In the genomic region with DNA sequence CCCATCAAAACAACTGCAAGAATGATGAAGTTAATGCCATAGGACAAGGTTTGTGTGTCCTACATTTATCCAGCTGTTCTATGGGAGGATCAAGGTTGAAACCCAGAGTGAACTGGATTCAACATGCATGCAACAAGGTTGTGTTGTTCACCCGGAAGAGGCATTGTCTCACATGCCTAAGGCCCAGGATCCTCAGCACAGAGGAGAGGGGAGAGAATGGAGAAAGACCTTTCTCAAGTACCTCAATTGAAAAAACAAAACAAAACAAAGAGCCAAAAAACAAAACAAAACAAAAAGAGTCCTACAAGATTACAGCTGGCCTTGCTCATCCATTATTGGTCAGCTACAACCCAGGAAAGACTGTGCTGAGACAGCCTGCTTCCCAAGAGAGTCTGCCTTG, we compare ENCODE assay signal across 23 mouse cellular contexts. TPM values are rescaled to one million over a fixed set of nuclear protein-coding genes. Genes with fewer than 3 reads are reported as not detected.
"Had no signal": no experiment of that assay in that cellular context is flagged by ENCODE, and none has a peak within 500 bp of the region (broad histone marks: within the 10 kb centered on the region; RNA-seq: fewer than 3 reads in every experiment).

No protein-coding gene starts in this region.

- H3K9ac ChIP-seq: lung, embryonic 14.5 days; midbrain, embryonic 12.5 days; neural tube, embryonic 13.5 days; neural tube, embryonic 15.5 days; stomach, embryonic 15.5 days had no signal

- H3K36me3 ChIP-seq: midbrain, embryonic 10.5 days; midbrain, embryonic 12.5 days; neural tube, embryonic 13.5 days; neural tube, embryonic 15.5 days; stomach, embryonic 15.5 days had no signal

- H3K27me3 ChIP-seq: midbrain, embryonic 12.5 days; neural tube, embryonic 13.5 days; neural tube, embryonic 15.5 days; stomach, embryonic 15.5 days had no signal

- H3K9me3 ChIP-seq: neural tube, embryonic 13.5 days; neural tube, embryonic 15.5 days; stomach, embryonic 15.5 days had no signal

- DNase-seq: lung, adult 18-20 months; lung, postnatal 10 days; lung, postnatal 4 days; midbrain, embryonic 14.5 days; retina, postnatal 1 day; right cerebral cortex, adult 18-20 months; right cerebral cortex, postnatal 25 days; right cerebral cortex, postnatal 4 days; thymus, adult 2 months; thymus, postnatal 25 days; thymus, postnatal 4 days had no signal

- H3K4me3 ChIP-seq: midbrain, embryonic 10.5 days; midbrain, embryonic 12.5 days; myocyte; neural tube, embryonic 13.5 days; neural tube, embryonic 15.5 days; stomach, embryonic 15.5 days had no signal

- H3K4me1 ChIP-seq: midbrain, embryonic 10.5 days; midbrain, embryonic 12.5 days; neural tube, embryonic 13.5 days; neural tube, embryonic 15.5 days; stomach, embryonic 15.5 days had no signal

- H3K27ac ChIP-seq: midbrain, embryonic 10.5 days; midbrain, embryonic 12.5 days; neural tube, embryonic 13.5 days; neural tube, embryonic 15.5 days; stomach, embryonic 15.5 days; stomach, postnatal 0 days had no signal

- H3K4me2 ChIP-seq: lung, embryonic 14.5 days; midbrain, embryonic 12.5 days; neural tube, embryonic 13.5 days; neural tube, embryonic 15.5 days; stomach, embryonic 15.5 days had no signal

RNA-seq across cellular contexts. Expression of a gene that starts 42.4 kb away (rescaled TPM):
- total RNA-seq: megakaryocyte-erythroid progenitor cell, adult 5-6 weeks had no signal
- polyA plus RNA-seq: lung, embryonic 14.5 days; lung, embryonic 16.5 days; myocyte; neural tube, embryonic 11.5 days; neural tube, embryonic 13.5 days; spleen, adult 2 months; stomach, postnatal 0 days had no signal
